Mouse (Mus musculus): ENCODE measurements around the gene Tmem144. TPM values are rescaled to one million over a fixed set of nuclear protein-coding genes. Genes with fewer than 3 reads are reported as not detected.
A peak's percentile ranks its signal among the peaks of the same experiment; 100 is the strongest.

Gene Tmem144
- polyA plus RNA-seq, 1 experiment from 2014 or later: 3.8 TPM

- H3K4me1 ChIP-seq (ENCODE audit: control insufficient read depth, insufficient read depth, low read length): peaks cover 3% of the 10 kb centered on the region; the same call in 1 of the 2 replicates
- H3K27ac ChIP-seq (ENCODE audit: low read length): no peak overlapping the region
- H3K4me2 ChIP-seq (replicated peaks; ENCODE audit: low read depth, low read length): peak overlapping the region; percentile 20; the same call in 1 of the 2 replicates
- no peak overlapping the region for H3K4me3 ChIP-seq (ENCODE audit: low read depth, low read length)
- H3K27me3 ChIP-seq (ENCODE audit: control insufficient read depth, insufficient read depth, low read length): no peaks in the 10 kb centered on the region
- no peak overlapping the region for H3K9ac ChIP-seq (replicated peaks; ENCODE audit: low read depth, low read length)
- no peaks in the 10 kb centered on the region for H3K9me3 ChIP-seq (ENCODE audit: control insufficient read depth, low read depth, low read length)
- WGBS: 7% methylated on average over 11 of the region's 11 CpGs
- H3K36me3 ChIP-seq (ENCODE audit: control insufficient read depth, insufficient read depth, low read length): no peaks in the 10 kb centered on the region
- ATAC-seq (ENCODE audit: insufficient number of reproducible peaks, insufficient read depth, low FRiP score, low read depth): no peak
Measured at GRCm38 (mm10) chr3:79784362-79784736, 68.2 kb downstream of the Tmem144 start.

GRCm38 (mm10) chr3:79783630-79784361 is 68.8 kb downstream of the Tmem144 start:
- ATAC-seq (ENCODE audit: insufficient number of reproducible peaks, insufficient read depth, low FRiP score, low read depth): no peak
- Histone ChIP-seq H3K4me1 (ENCODE audit: control insufficient read depth, insufficient read depth, low read length) (peaks cover 3% of the 10 kb centered on the region; the same call in 1 of the 2 replicates), H3K27ac (ENCODE audit: low read length) (no peak overlapping the region), H3K4me2 (replicated peaks; ENCODE audit: low read depth, low read length) (0 out of 2 replicates have a peak overlapping the region, but pooled peaks have one; percentile 20), H3K9me3 (ENCODE audit: control insufficient read depth, low read depth, low read length) (no peaks in the 10 kb centered on the region), H3K4me3 (ENCODE audit: low read depth, low read length) (no peak overlapping the region), H3K36me3 (ENCODE audit: control insufficient read depth, insufficient read depth, low read length) (no peaks in the 10 kb centered on the region), H3K9ac (replicated peaks; ENCODE audit: low read depth, low read length) (no peak overlapping the region), H3K27me3 (ENCODE audit: control insufficient read depth, insufficient read depth, low read length) (no peaks in the 10 kb centered on the region)
- 24% methylated on average over 10 of the region's 10 CpGs for WGBS

- Histone ChIP-seq H3K36me3 (ENCODE audit: control insufficient read depth, insufficient read depth, low read length) (no peaks in the 10 kb centered on the region), H3K9ac (replicated peaks; ENCODE audit: low read depth, low read length) (no peak overlapping the region), H3K27ac (ENCODE audit: low read length) (no peak overlapping the region), H3K9me3 (ENCODE audit: control insufficient read depth, low read depth, low read length) (no peaks in the 10 kb centered on the region), H3K4me2 (replicated peaks; ENCODE audit: low read depth, low read length) (no peak overlapping the region), H3K4me1 (ENCODE audit: control insufficient read depth, insufficient read depth, low read length) (no peaks in the 10 kb centered on the region), H3K4me3 (ENCODE audit: low read depth, low read length) (no peak overlapping the region), H3K27me3 (ENCODE audit: control insufficient read depth, insufficient read depth, low read length) (no peaks in the 10 kb centered on the region)
- no peak for ATAC-seq (ENCODE audit: insufficient number of reproducible peaks, insufficient read depth, low FRiP score, low read depth)
- WGBS: 81% methylated on average over 2 of the region's 2 CpGs
Measured at GRCm38 (mm10) chr3:79772701-79773100, 79.9 kb downstream of the Tmem144 start.

Other genes starting within 250 kb of the Tmem144 start
- gene 4930579G24Rik, start 223.7 kb downstream of the Tmem144 start, polyA plus RNA-seq (2014; fragmentation: Nextera tagmentation; extraction: Ambion mirVana): 29.7 and 30.3 TPM in 2 replicates
- gene Etfdh, start 223.3 kb downstream of the Tmem144 start, polyA plus RNA-seq (2014; fragmentation: Nextera tagmentation; extraction: Ambion mirVana): 52.5 and 61.4 TPM in 2 replicates
- not detected in 2 replicates for gene Rxfp1, start 114.9 kb downstream of the Tmem144 start, polyA plus RNA-seq (2014; fragmentation: Nextera tagmentation; extraction: Ambion mirVana)
- 14.7 and 15.3 TPM in 2 replicates for gene Fam198b, start 31.8 kb upstream of the Tmem144 start, polyA plus RNA-seq (2014; fragmentation: Nextera tagmentation; extraction: Ambion mirVana)

Measured in stomach, embryonic 14.5 days (tissue).